Mouse (Mus musculus) neural tube, embryonic 15.5 days (tissue): Measurements from ENCODE around the gene Gm49673. TPM values are rescaled to one million over a fixed set of nuclear protein-coding genes. Genes with fewer than 3 reads are reported as not detected.
"Not testable (repeated sequence)": the region's sequence is repeated elsewhere in the genome, so short reads cannot be mapped to it uniquely, and the experiment has no call there.

ENCODE experiments used
- ATAC-seq: fragments of 200-750 bp; cut with Nextera tagmentation; 2 replicates; pipeline ENCODE4 v1.8.0; 2017; ENCODE audit warnings: mild to moderate bottlenecking, moderate TSS enrichment, moderate library complexity; ENCODE audit not compliant: low FRiP score
- H3K27ac ChIP-seq: fragments of 300-500 bp; sonication (generic); replicated peaks from 2 replicates; pipeline ENCODE4 v1.5.1; 2015; ENCODE audit warnings: mild to moderate bottlenecking, inconsistent platforms
- H3K27me3 ChIP-seq: fragments of 300-500 bp; sonication (generic); replicated peaks from 2 replicates; pipeline ENCODE4 v1.6.1; 2015; ENCODE audit warnings: inconsistent platforms
- H3K36me3 ChIP-seq: fragments of 300-500 bp; sonication (generic); 2 replicates; pipeline ENCODE4 v1.6.1; 2015; ENCODE audit warnings: inconsistent platforms
- H3K4me1 ChIP-seq: fragments of 300-500 bp; sonication (generic); 2 replicates; pipeline ENCODE4 v1.6.1; 2015; ENCODE audit warnings: inconsistent platforms
- H3K4me2 ChIP-seq: fragments of 300-500 bp; sonication (generic); 2 replicates; pipeline ENCODE4 v1.6.1; 2015; ENCODE audit warnings: inconsistent platforms, mild to moderate bottlenecking, moderate library complexity
- H3K4me3 ChIP-seq: fragments of 300-500 bp; sonication (generic); replicated peaks from 2 replicates; pipeline ENCODE4 v1.5.1; 2015; ENCODE audit warnings: mild to moderate bottlenecking, inconsistent platforms
- H3K9ac ChIP-seq: fragments of 300-500 bp; sonication (generic); replicated peaks from 2 replicates; pipeline ENCODE4 v1.6.1; 2015; ENCODE audit warnings: mild to moderate bottlenecking, inconsistent platforms
- H3K9me3 ChIP-seq: fragments of 300-500 bp; sonication (generic); replicated peaks from 2 replicates; pipeline ENCODE4 v1.6.1; 2016; ENCODE audit warnings: inconsistent platforms
- WGBS: fragments of 180-500 bp; shearing (Covaris S2); methylation state at CpG from one replicate; pipeline ENCODE4 v1.1.7; 2015; ENCODE audit warnings: mixed read lengths; 5-methylcytosine and 5-hydroxymethylcytosine counted together
- polyA plus RNA-seq: library from polyadenylated mRNA; unstranded; fragments of >200 nt; fragmentation: Nextera tagmentation; extraction: Ambion mirVana; gene quantifications from 2 replicates; pipeline ENCODE4 v1.2.1, GENCODE M21; 2015

Gene Gm49673
- polyA plus RNA-seq, 1 experiment from 2014 or later: 0.27 TPM

- not testable (repeated sequence) for H3K36me3 ChIP-seq, H3K27me3 ChIP-seq, H3K4me2 ChIP-seq, H3K27ac ChIP-seq, H3K9ac ChIP-seq, H3K4me1 ChIP-seq, ATAC-seq, H3K9me3 ChIP-seq, H3K4me3 ChIP-seq
- WGBS: 89% methylated on average over 1 of the region's 7 CpGs
These were observed 19.1 kb downstream of the Gm49673 start for GRCm38 (mm10) chr17:8128326-8128993.

- H3K4me2 ChIP-seq, H3K27me3 ChIP-seq, H3K9me3 ChIP-seq, H3K4me3 ChIP-seq, H3K4me1 ChIP-seq, ATAC-seq, H3K27ac ChIP-seq, H3K36me3 ChIP-seq, H3K9ac ChIP-seq: not testable (repeated sequence)
- 92% methylated on average over 2 of the region's 6 CpGs for WGBS
These were observed 23.0 kb downstream of the Gm49673 start for GRCm38 (mm10) chr17:8124586-8124985.

- H3K9ac ChIP-seq, H3K27ac ChIP-seq, H3K4me1 ChIP-seq, H3K4me2 ChIP-seq, H3K9me3 ChIP-seq, ATAC-seq, H3K27me3 ChIP-seq, H3K4me3 ChIP-seq, H3K36me3 ChIP-seq: not testable (repeated sequence)
- no CpG with 5 or more reads among the region's 3 CpGs for WGBS
These were observed 24.6 kb downstream of the Gm49673 start for GRCm38 (mm10) chr17:8122974-8123373.

GRCm38 (mm10) chr17:8116928-8117327 lies 30.7 kb downstream of the Gm49673 start:
- H3K4me1 ChIP-seq, H3K9ac ChIP-seq, H3K27ac ChIP-seq, H3K9me3 ChIP-seq, H3K4me3 ChIP-seq, H3K36me3 ChIP-seq, ATAC-seq, H3K27me3 ChIP-seq, H3K4me2 ChIP-seq: not testable (repeated sequence)
- no CpG with 5 or more reads among the region's 6 CpGs for WGBS

- WGBS: 79% methylated on average over 5 of the region's 11 CpGs
- H3K4me3 ChIP-seq, H3K27me3 ChIP-seq, H3K4me2 ChIP-seq, H3K36me3 ChIP-seq, H3K4me1 ChIP-seq, ATAC-seq, H3K27ac ChIP-seq, H3K9me3 ChIP-seq, H3K9ac ChIP-seq: not testable (repeated sequence)
These were observed 31.2 kb downstream of the Gm49673 start for GRCm38 (mm10) chr17:8116378-8116777.

GRCm38 (mm10) chr17:8112199-8112598 lies 35.4 kb downstream of the Gm49673 start:
- not testable (repeated sequence) for ATAC-seq, H3K9me3 ChIP-seq, H3K4me1 ChIP-seq, H3K9ac ChIP-seq, H3K27ac ChIP-seq, H3K27me3 ChIP-seq, H3K36me3 ChIP-seq, H3K4me2 ChIP-seq, H3K4me3 ChIP-seq
- WGBS: no CpG with 5 or more reads among the region's 1 CpGs

- H3K27me3 ChIP-seq, H3K36me3 ChIP-seq, H3K4me2 ChIP-seq, H3K9ac ChIP-seq, H3K4me3 ChIP-seq, H3K4me1 ChIP-seq, H3K27ac ChIP-seq, H3K9me3 ChIP-seq: not testable (repeated sequence)
- ATAC-seq: peak; percentile 69
- 39% methylated on average over 3 of the region's 6 CpGs for WGBS
These were observed 46.3 kb downstream of the Gm49673 start for GRCm38 (mm10) chr17:8101297-8101609.

GRCm38 (mm10) chr17:8100405-8101296 lies 46.9 kb downstream of the Gm49673 start:
- not testable (repeated sequence) for H3K4me3 ChIP-seq, H3K36me3 ChIP-seq, H3K27ac ChIP-seq, H3K4me1 ChIP-seq, H3K9ac ChIP-seq, H3K27me3 ChIP-seq, H3K9me3 ChIP-seq, H3K4me2 ChIP-seq
- peak; percentile 76 for ATAC-seq
- WGBS: 5% methylated on average over 6 of the region's 26 CpGs

GRCm38 (mm10) chr17:8096199-8096598 lies 51.4 kb downstream of the Gm49673 start:
- H3K4me2 ChIP-seq, H3K9me3 ChIP-seq, H3K9ac ChIP-seq, H3K4me1 ChIP-seq, H3K4me3 ChIP-seq, ATAC-seq, H3K27ac ChIP-seq, H3K36me3 ChIP-seq, H3K27me3 ChIP-seq: not testable (repeated sequence)
- WGBS: 80% methylated on average over 3 of the region's 5 CpGs

- not testable (repeated sequence) for ATAC-seq, H3K9me3 ChIP-seq, H3K4me1 ChIP-seq, H3K9ac ChIP-seq, H3K36me3 ChIP-seq, H3K4me3 ChIP-seq, H3K27me3 ChIP-seq, H3K4me2 ChIP-seq, H3K27ac ChIP-seq
- 52% methylated on average over 3 of the region's 5 CpGs for WGBS
These were observed 51.9 kb downstream of the Gm49673 start for GRCm38 (mm10) chr17:8095653-8096052.

- not testable (repeated sequence) for H3K4me2 ChIP-seq, H3K27ac ChIP-seq, H3K9ac ChIP-seq, H3K9me3 ChIP-seq, H3K36me3 ChIP-seq, H3K27me3 ChIP-seq, H3K4me1 ChIP-seq, H3K4me3 ChIP-seq
- 63% methylated on average over 4 of the region's 18 CpGs for WGBS
- ATAC-seq: peak; percentile 36; the same call in 1 of the 2 replicates
These were observed 54.8 kb downstream of the Gm49673 start for GRCm38 (mm10) chr17:8092537-8093526.
